Mouse (Mus musculus): ENCODE measurements around the gene Sipa1l1.

Gene Sipa1l1

GRCm38 (mm10) chr12:82247371-82248258 is 78.5 kb downstream of the Sipa1l1 start:
- no peak for DNase-seq (ENCODE audit: low read depth)

GRCm38 (mm10) chr12:82248501-82248900 is 79.4 kb downstream of the Sipa1l1 start:
- DNase-seq (ENCODE audit: low read depth) = no peak

- peak; percentile 38 for DNase-seq (ENCODE audit: low read depth)
Measured at GRCm38 (mm10) chr12:82251328-82251727, 82.2 kb downstream of the Sipa1l1 start.

GRCm38 (mm10) chr12:82254076-82254475 is 85.0 kb downstream of the Sipa1l1 start:
- no peak for DNase-seq (ENCODE audit: low read depth)

GRCm38 (mm10) chr12:82256012-82256411 is 86.9 kb downstream of the Sipa1l1 start:
- DNase-seq (ENCODE audit: low read depth) = no peak

- DNase-seq (ENCODE audit: low read depth) = no peak
Measured at GRCm38 (mm10) chr12:82256921-82257500, 87.9 kb downstream of the Sipa1l1 start.

- DNase-seq (ENCODE audit: low read depth) = no peak
Measured at GRCm38 (mm10) chr12:82257994-82258785, 89.1 kb downstream of the Sipa1l1 start.

- DNase-seq (ENCODE audit: low read depth) = no peak
Measured at GRCm38 (mm10) chr12:82263443-82263842, 94.3 kb downstream of the Sipa1l1 start.

- no peak for DNase-seq (ENCODE audit: low read depth)
Measured at GRCm38 (mm10) chr12:82264083-82264851, 95.1 kb downstream of the Sipa1l1 start.

GRCm38 (mm10) chr12:82265335-82266274 is 96.5 kb downstream of the Sipa1l1 start:
- no peak for DNase-seq (ENCODE audit: low read depth)

GRCm38 (mm10) chr12:82271447-82271846 is 102.3 kb downstream of the Sipa1l1 start:
- DNase-seq (ENCODE audit: low read depth) = no peak

GRCm38 (mm10) chr12:82273503-82273902 is 104.4 kb downstream of the Sipa1l1 start:
- no peak for DNase-seq (ENCODE audit: low read depth)

- no peak for DNase-seq (ENCODE audit: low read depth)
Measured at GRCm38 (mm10) chr12:82274576-82274975, 105.5 kb downstream of the Sipa1l1 start.

GRCm38 (mm10) chr12:82275767-82276166 is 106.6 kb downstream of the Sipa1l1 start:
- DNase-seq (ENCODE audit: low read depth) = no peak

- DNase-seq (ENCODE audit: low read depth) = no peak
Measured at GRCm38 (mm10) chr12:82276591-82276990, 107.5 kb downstream of the Sipa1l1 start.

- peak; percentile 61 for DNase-seq (ENCODE audit: low read depth)
Measured at GRCm38 (mm10) chr12:82284617-82285016, 115.5 kb downstream of the Sipa1l1 start.

GRCm38 (mm10) chr12:82285018-82285417 is 115.9 kb downstream of the Sipa1l1 start:
- no peak for DNase-seq (ENCODE audit: low read depth)

- no peak for DNase-seq (ENCODE audit: low read depth)
Measured at GRCm38 (mm10) chr12:82286068-82286467, 116.9 kb downstream of the Sipa1l1 start.

GRCm38 (mm10) chr12:82286804-82287203 is 117.7 kb downstream of the Sipa1l1 start:
- DNase-seq (ENCODE audit: low read depth) = no peak

GRCm38 (mm10) chr12:82293545-82294247 is 124.6 kb downstream of the Sipa1l1 start:
- no peak for DNase-seq (ENCODE audit: low read depth)
